Mouse (Mus musculus): Measurements from ENCODE around the gene Hnrnpf. TPM values are rescaled to one million over a fixed set of nuclear protein-coding genes. Genes with fewer than 3 reads are reported as not detected.

Hnrnpf gene
- total RNA-seq (2014; rRNA removed) (188 and 197 TPM in 2 replicates), polyA plus RNA-seq (2012; rRNA removed) (88.2 and 89.3 TPM in 2 replicates)

- H3K79me2 ChIP-seq (ENCODE audit: control insufficient read depth, insufficient read depth, low read length), result no peaks in the 10 kb centered on the region
- DNase-seq (ENCODE audit: extremely low read depth, low read depth, low spot score), result peak; percentile 63
- no peak within 1 kb of the TSS for H3K4me3 ChIP-seq (ENCODE audit: insufficient read depth, low read depth, low read length)
- TF ChIP-seq CTCF (IDR thresholded peaks at IDR 0.05; ENCODE audit: low read depth, low read length) (no peak), POLR2A (IDR thresholded peaks at IDR 0.05; ENCODE audit: extremely low read depth, insufficient read depth, low read length) (no peak)
- no peak within 1 kb of the TSS; the same call in 1 of the 2 replicates for H3K27ac ChIP-seq (replicated peaks; ENCODE audit: insufficient read depth, low read depth, low read length)
- no peaks in the 10 kb centered on the region for H3K36me3 ChIP-seq (ENCODE audit: control insufficient read depth, insufficient read depth, low read length)
- H3K27me3 ChIP-seq (ENCODE audit: control insufficient read depth, insufficient read depth, low read length), result no peaks in the 10 kb centered on the region
- 71% methylated on average over 17 of the region's 17 CpGs for WGBS
- H3K4me1 ChIP-seq (ENCODE audit: control insufficient read depth, insufficient read depth, low read length), result no peaks in the 10 kb centered on the region
- H3K9ac ChIP-seq (ENCODE audit: low read depth, low read length), result no peak within 1 kb of the TSS
These were observed at the start of gene Hnrnpf for GRCm38 (mm10) chr6:117900126-117901080. Gene Hnrnpf, plus strand, starts transcription at chr6:117900324.

GRCm38 (mm10) chr6:117851747-117852146 is 48.4 kb upstream of the Hnrnpf start:
- peaks cover 3% of the 10 kb centered on the region for H3K36me3 ChIP-seq (ENCODE audit: control insufficient read depth, insufficient read depth, low read length)
- H3K27ac ChIP-seq (replicated peaks; ENCODE audit: insufficient read depth, low read depth, low read length), result no peak overlapping the region
- WGBS, result 67% methylated on average over 2 of the region's 2 CpGs
- H3K4me3 ChIP-seq (ENCODE audit: insufficient read depth, low read depth, low read length), result no peak overlapping the region
- no peak overlapping the region for H3K9ac ChIP-seq (ENCODE audit: low read depth, low read length)
- no peaks in the 10 kb centered on the region for H3K27me3 ChIP-seq (ENCODE audit: control insufficient read depth, insufficient read depth, low read length)
- H3K4me1 ChIP-seq (ENCODE audit: control insufficient read depth, insufficient read depth, low read length), result no peaks in the 10 kb centered on the region
- peak; percentile 26 for DNase-seq (ENCODE audit: extremely low read depth, low read depth, low spot score)
- H3K79me2 ChIP-seq (ENCODE audit: control insufficient read depth, insufficient read depth, low read length), result no peaks in the 10 kb centered on the region
- TF ChIP-seq CTCF (IDR thresholded peaks at IDR 0.05; ENCODE audit: low read depth, low read length) (no peak), POLR2A (IDR thresholded peaks at IDR 0.05; ENCODE audit: extremely low read depth, insufficient read depth, low read length) (no peak)

- no peaks in the 10 kb centered on the region for H3K36me3 ChIP-seq (ENCODE audit: control insufficient read depth, insufficient read depth, low read length)
- no peak for DNase-seq (ENCODE audit: extremely low read depth, low read depth, low spot score)
- no peaks in the 10 kb centered on the region for H3K4me1 ChIP-seq (ENCODE audit: control insufficient read depth, insufficient read depth, low read length)
- H3K9ac ChIP-seq (ENCODE audit: low read depth, low read length), result no peak overlapping the region
- H3K27ac ChIP-seq (replicated peaks; ENCODE audit: insufficient read depth, low read depth, low read length), result no peak overlapping the region
- H3K27me3 ChIP-seq (ENCODE audit: control insufficient read depth, insufficient read depth, low read length), result no peaks in the 10 kb centered on the region
- H3K4me3 ChIP-seq (ENCODE audit: insufficient read depth, low read depth, low read length), result no peak overlapping the region
- no peaks in the 10 kb centered on the region for H3K79me2 ChIP-seq (ENCODE audit: control insufficient read depth, insufficient read depth, low read length)
- TF ChIP-seq POLR2A (IDR thresholded peaks at IDR 0.05; ENCODE audit: extremely low read depth, insufficient read depth, low read length) (no peak), CTCF (IDR thresholded peaks at IDR 0.05; ENCODE audit: low read depth, low read length) (0 out of 2 replicates have a peak, but pooled peaks have one; percentile 8)
- 78% methylated on average over 1 of the region's 1 CpGs for WGBS
These were observed 42.1 kb upstream of the Hnrnpf start for GRCm38 (mm10) chr6:117857990-117858389.

GRCm38 (mm10) chr6:117861848-117862247 is 38.3 kb upstream of the Hnrnpf start, which contains the start of gene Zfp239:
Gene Zfp239, plus strand, starts transcription at chr6:117862100.
- Histone ChIP-seq H3K79me2 (ENCODE audit: control insufficient read depth, insufficient read depth, low read length) (no peaks in the 10 kb centered on the region), H3K27ac (replicated peaks; ENCODE audit: insufficient read depth, low read depth, low read length) (no peak within 1 kb of the TSS), H3K9ac (ENCODE audit: low read depth, low read length) (no peak within 1 kb of the TSS), H3K4me1 (ENCODE audit: control insufficient read depth, insufficient read depth, low read length) (0 out of 2 replicates have a peak, but pooled peaks cover 2% of the 10 kb centered on the region), H3K36me3 (ENCODE audit: control insufficient read depth, insufficient read depth, low read length) (no peaks in the 10 kb centered on the region), H3K27me3 (ENCODE audit: control insufficient read depth, insufficient read depth, low read length) (no peaks in the 10 kb centered on the region), H3K4me3 (ENCODE audit: insufficient read depth, low read depth, low read length) (peak within 1 kb of the TSS; percentile 78)
- TF ChIP-seq POLR2A (IDR thresholded peaks at IDR 0.05; ENCODE audit: extremely low read depth, insufficient read depth, low read length) (no peak), CTCF (IDR thresholded peaks at IDR 0.05; ENCODE audit: low read depth, low read length) (no peak)
- no peak for DNase-seq (ENCODE audit: extremely low read depth, low read depth, low spot score)
- WGBS, result 66% methylated on average over 6 of the region's 6 CpGs

- Histone ChIP-seq H3K79me2 (ENCODE audit: control insufficient read depth, insufficient read depth, low read length) (no peaks in the 10 kb centered on the region), H3K9ac (ENCODE audit: low read depth, low read length) (no peak overlapping the region), H3K4me1 (ENCODE audit: control insufficient read depth, insufficient read depth, low read length) (0 out of 2 replicates have a peak, but pooled peaks cover 2% of the 10 kb centered on the region), H3K27ac (replicated peaks; ENCODE audit: insufficient read depth, low read depth, low read length) (no peak overlapping the region), H3K4me3 (ENCODE audit: insufficient read depth, low read depth, low read length) (no peak overlapping the region), H3K27me3 (ENCODE audit: control insufficient read depth, insufficient read depth, low read length) (no peaks in the 10 kb centered on the region), H3K36me3 (ENCODE audit: control insufficient read depth, insufficient read depth, low read length) (no peaks in the 10 kb centered on the region)
- WGBS, result 69% methylated on average over 8 of the region's 8 CpGs
- DNase-seq (ENCODE audit: extremely low read depth, low read depth, low spot score), result no peak
- no peak for TF ChIP-seq CTCF (IDR thresholded peaks at IDR 0.05; ENCODE audit: low read depth, low read length)
- TF ChIP-seq POLR2A (IDR thresholded peaks at IDR 0.05; ENCODE audit: extremely low read depth, insufficient read depth, low read length), result no peak
These were observed 37.7 kb upstream of the Hnrnpf start for GRCm38 (mm10) chr6:117862465-117862864.
